Mouse (Mus musculus) forelimb bud, embryonic 11.5 days (tissue): ENCODE data around the gene Vmn1r183.
"Not testable (repeated sequence)": the region's sequence is repeated elsewhere in the genome, so short reads cannot be mapped to it uniquely, and the experiment has no call there.

Experiments
- DNase-seq: peaks from one replicate; pipeline ENCODE4 v3.0.0-alpha.2; 2012; ENCODE audit warnings: low read depth, low spot score

Gene Vmn1r183

GRCm38 (mm10) chr7:24052660-24053304 lies at the start of gene Vmn1r183:
Vmn1r183 (plus strand) TSS chr7:24053254.
- no peak for DNase-seq

- not testable (repeated sequence) for DNase-seq
These were observed 21.4 kb downstream of the Vmn1r183 start for GRCm38 (mm10) chr7:24074424-24074823.

- DNase-seq: peak; percentile 97
These were observed 28.8 kb downstream of the Vmn1r183 start, which contains the start of gene Zfp180 for GRCm38 (mm10) chr7:24081634-24082431. Zfp180 (plus strand) TSS chr7:24081924.

- no peak for DNase-seq
These were observed 29.6 kb downstream of the Vmn1r183 start for GRCm38 (mm10) chr7:24082457-24083235.

- no peak for DNase-seq
These were observed 33.8 kb downstream of the Vmn1r183 start for GRCm38 (mm10) chr7:24086871-24087270.

- DNase-seq: no peak
These were observed 34.6 kb downstream of the Vmn1r183 start for GRCm38 (mm10) chr7:24087485-24088125.

- no peak for DNase-seq
These were observed 51.3 kb downstream of the Vmn1r183 start for GRCm38 (mm10) chr7:24104403-24104802.

- DNase-seq: no peak
These were observed 52.2 kb downstream of the Vmn1r183 start for GRCm38 (mm10) chr7:24105144-24105703.

GRCm38 (mm10) chr7:24110839-24111238 lies 57.8 kb downstream of the Vmn1r183 start:
- DNase-seq: no peak

GRCm38 (mm10) chr7:24111772-24112155 lies 58.7 kb downstream of the Vmn1r183 start:
- no peak for DNase-seq

- DNase-seq: peak; percentile 76
These were observed 59.3 kb downstream of the Vmn1r183 start, which contains the start of gene Zfp112 for GRCm38 (mm10) chr7:24112156-24112856. Zfp112 (plus strand) TSS chr7:24112314.

GRCm38 (mm10) chr7:24113001-24113400 lies 59.9 kb downstream of the Vmn1r183 start:
- peak; percentile 36 for DNase-seq
